Mouse (Mus musculus) neural tube, embryonic 12.5 days (tissue): Measurements from ENCODE around the gene Arl6ip1. TPM values are rescaled to one million over a fixed set of nuclear protein-coding genes. Genes with fewer than 3 reads are reported as not detected.
A peak's percentile ranks its signal among the peaks of the same experiment; 100 is the strongest.
"Not testable (repeated sequence)": the region's sequence is repeated elsewhere in the genome, so short reads cannot be mapped to it uniquely, and the experiment has no call there.

Experiments used
- ATAC-seq: fragments of 200-750 bp; cut with Nextera tagmentation; 2 replicates; pipeline ENCODE4 v1.8.0; 2017; ENCODE audit warnings: low read depth, mild to moderate bottlenecking, moderate TSS enrichment, moderate library complexity; ENCODE audit not compliant: low FRiP score
- H3K27ac ChIP-seq: fragments of 300-500 bp; sonication (generic); 2 replicates; pipeline ENCODE4 v1.5.1; 2016
- H3K27me3 ChIP-seq: fragments of 300-500 bp; sonication (generic); replicated peaks from 2 replicates; pipeline ENCODE4 v1.6.1; 2016; ENCODE audit warnings: mild to moderate bottlenecking
- H3K36me3 ChIP-seq: fragments of 300-500 bp; sonication (generic); 2 replicates; pipeline ENCODE4 v1.6.1; 2016; ENCODE audit warnings: mild to moderate bottlenecking
- H3K4me1 ChIP-seq: fragments of 300-500 bp; sonication (generic); 2 replicates; pipeline ENCODE4 v1.6.1; 2016
- H3K4me2 ChIP-seq: fragments of 300-500 bp; sonication (generic); replicated peaks from 2 replicates; pipeline ENCODE4 v1.6.1; 2016; ENCODE audit warnings: mild to moderate bottlenecking
- H3K4me3 ChIP-seq: fragments of 300-500 bp; sonication (generic); 2 replicates; pipeline ENCODE4 v1.5.1; 2016
- H3K9ac ChIP-seq: fragments of 300-500 bp; sonication (generic); 2 replicates; pipeline ENCODE4 v1.6.1; 2016; ENCODE audit warnings: mild to moderate bottlenecking
- H3K9me3 ChIP-seq: fragments of 300-500 bp; sonication (generic); 2 replicates; pipeline ENCODE4 v1.6.1; 2016; ENCODE audit warnings: mild to moderate bottlenecking
- WGBS: fragments of 180-500 bp; shearing (Covaris S2); methylation state at CpG from one replicate; pipeline ENCODE4 v1.1.7; 2016; 5-methylcytosine and 5-hydroxymethylcytosine counted together
- polyA plus RNA-seq: library from polyadenylated mRNA; unstranded; fragments of >200 nt; fragmentation: Nextera tagmentation; extraction: Ambion mirVana; gene quantifications from 2 replicates; pipeline ENCODE4 v1.2.1, GENCODE M21; 2016

Arl6ip1 gene
- polyA plus RNA-seq, result 389 and 484 TPM in 2 replicates

DNA sequence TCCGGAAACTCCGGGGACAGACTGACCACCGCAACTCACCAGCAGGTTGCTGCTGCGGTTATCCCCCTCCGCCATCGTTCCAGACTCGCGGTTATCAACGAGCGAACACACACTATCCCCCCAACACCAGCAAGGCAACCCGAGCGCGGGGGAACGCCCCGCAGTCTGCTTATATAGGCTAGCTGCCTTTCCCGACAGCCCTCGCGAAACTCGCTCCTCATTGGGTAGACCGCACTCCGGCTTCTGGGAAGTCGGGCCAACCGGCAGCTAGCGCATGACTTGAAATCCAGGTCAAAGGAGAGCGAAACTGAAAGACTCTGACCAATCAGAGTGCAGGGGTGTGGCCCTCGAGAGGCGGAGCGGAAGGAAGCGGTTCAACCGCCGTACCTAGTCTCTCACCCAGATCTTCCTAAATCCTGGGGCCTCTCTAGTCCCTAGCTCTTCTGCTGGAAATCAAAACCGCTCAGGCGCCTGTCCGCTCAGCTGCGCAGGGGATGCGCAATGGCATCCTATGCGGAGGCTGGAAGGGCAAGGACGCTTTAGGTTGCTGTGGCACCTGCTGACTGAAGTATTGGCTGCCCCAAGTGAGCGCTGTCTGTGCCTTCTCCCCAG is at the start of gene Arl6ip1:
TSS of gene Arl6ip1 (minus strand) at position 233 of the 612 bp plus-strand sequence.
- ATAC-seq, result peak; percentile 99
- Histone ChIP-seq H3K27ac (peak within 1 kb of the TSS; percentile 68; the same call in 1 of the 2 replicates), H3K36me3 (peaks cover 11% of the 10 kb centered on the region), H3K4me1 (peaks cover 21% of the 10 kb centered on the region), H3K9me3 (no peaks in the 10 kb centered on the region), H3K4me2 (peak within 1 kb of the TSS; percentile 68), H3K27me3 (no peaks in the 10 kb centered on the region), H3K4me3 (peak within 1 kb of the TSS; percentile 82), H3K9ac (peak within 1 kb of the TSS; percentile 84)
- under 1% methylated on average over 39 of the region's 39 CpGs for WGBS

GRCm38 (mm10) chr7:118175821-118176355 is 46.4 kb upstream of the Arl6ip1 start:
- Histone ChIP-seq H3K4me1 (no peaks in the 10 kb centered on the region), H3K36me3 (peaks cover 42% of the 10 kb centered on the region), H3K9ac (no peak overlapping the region), H3K4me3 (no peak overlapping the region), H3K27me3 (no peaks in the 10 kb centered on the region), H3K27ac (no peak overlapping the region), H3K4me2 (no peak overlapping the region), H3K9me3 (no peaks in the 10 kb centered on the region)
- no peak for ATAC-seq
- 92% methylated on average over 1 of the region's 1 CpGs for WGBS

DNA sequence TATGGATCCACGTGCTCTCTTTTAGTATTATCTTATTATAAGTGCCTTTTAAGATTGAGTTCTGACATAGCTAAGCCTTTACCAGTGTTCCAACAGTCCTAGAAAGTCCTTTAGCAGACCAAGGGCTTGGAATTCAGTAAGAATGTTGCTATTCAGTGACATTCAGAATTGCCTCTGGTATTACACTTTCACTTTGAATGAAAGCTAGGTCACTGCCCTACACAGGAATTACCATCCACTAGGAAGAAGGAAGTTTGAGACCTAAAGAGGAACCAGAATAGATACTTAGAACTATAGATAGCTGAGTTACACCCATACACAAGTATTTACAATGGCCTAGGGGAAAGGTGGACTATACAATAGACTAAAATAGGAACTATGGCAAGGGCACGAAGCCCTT is 40.7 kb upstream of the Arl6ip1 start:
- H3K4me2 ChIP-seq, ATAC-seq, H3K27me3 ChIP-seq, H3K4me1 ChIP-seq, H3K27ac ChIP-seq, H3K4me3 ChIP-seq, H3K9me3 ChIP-seq, H3K9ac ChIP-seq: not testable (repeated sequence)
- WGBS, result 93% methylated on average over 2 of the region's 2 CpGs
- peaks cover 61% of the 10 kb centered on the region for H3K36me3 ChIP-seq

DNA sequence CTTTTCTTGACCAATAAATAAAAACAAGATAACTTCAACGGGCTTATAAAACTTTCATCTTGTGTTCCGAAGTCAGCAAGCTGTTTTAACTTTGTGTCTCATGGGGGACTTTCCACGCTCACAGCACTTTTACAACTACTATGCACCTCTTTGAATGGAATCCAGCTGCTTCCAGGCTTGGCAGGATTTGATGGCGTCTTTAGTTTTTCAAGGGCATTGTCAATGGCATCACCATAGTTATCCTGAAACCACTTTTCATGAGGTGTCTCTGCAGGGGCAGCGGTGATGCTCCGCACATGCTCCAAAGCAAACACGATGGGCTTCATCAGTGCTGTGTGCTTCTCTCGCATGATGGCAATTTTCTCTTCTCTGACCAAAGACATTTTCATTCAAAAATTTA is 33.5 kb upstream of the Arl6ip1 start:
- no peaks in the 10 kb centered on the region for H3K9me3 ChIP-seq
- H3K36me3 ChIP-seq, result peaks cover 38% of the 10 kb centered on the region
- H3K27me3 ChIP-seq, result no peaks in the 10 kb centered on the region
- H3K9ac ChIP-seq, result no peak overlapping the region
- WGBS, result 82% methylated on average over 8 of the region's 8 CpGs
- H3K4me2 ChIP-seq, result no peak overlapping the region
- no peak overlapping the region for H3K4me3 ChIP-seq
- H3K4me1 ChIP-seq, result no peaks in the 10 kb centered on the region
- H3K27ac ChIP-seq, result no peak overlapping the region
- no peak for ATAC-seq

DNA sequence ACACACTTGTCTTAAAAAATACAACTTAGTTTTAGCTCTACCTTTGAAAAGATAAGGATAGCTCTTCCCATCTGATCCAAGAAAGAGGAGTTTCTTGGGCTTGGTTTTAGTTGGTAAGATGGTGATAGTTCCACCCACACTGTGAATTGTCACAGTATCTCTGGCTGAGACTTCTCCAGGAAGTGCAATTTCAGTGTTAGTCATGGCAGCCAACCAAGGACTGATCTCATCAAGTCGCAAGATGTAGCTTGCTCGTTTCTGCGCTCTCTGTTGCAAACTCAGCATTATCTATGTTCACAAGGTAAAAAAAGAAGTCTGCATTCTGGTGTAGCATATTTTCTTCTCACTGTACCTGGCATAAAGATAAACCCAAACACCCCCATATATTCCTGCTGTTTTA is 30.7 kb upstream of the Arl6ip1 start:
- no peak for ATAC-seq
- Histone ChIP-seq H3K4me3 (no peak overlapping the region), H3K4me2 (no peak overlapping the region), H3K9ac (no peak overlapping the region), H3K27ac (no peak overlapping the region), H3K27me3 (no peaks in the 10 kb centered on the region), H3K9me3 (no peaks in the 10 kb centered on the region), H3K4me1 (no peaks in the 10 kb centered on the region), H3K36me3 (peaks cover 35% of the 10 kb centered on the region)
- WGBS, result 97% methylated on average over 3 of the region's 3 CpGs

- H3K27me3 ChIP-seq, result no peaks in the 10 kb centered on the region
- H3K4me1 ChIP-seq, result no peaks in the 10 kb centered on the region
- H3K27ac ChIP-seq, result no peak overlapping the region
- H3K4me2 ChIP-seq, result no peak overlapping the region
- no peak overlapping the region for H3K9ac ChIP-seq
- 97% methylated on average over 7 of the region's 7 CpGs for WGBS
- H3K9me3 ChIP-seq, result no peaks in the 10 kb centered on the region
- no peak for ATAC-seq
- peaks cover 61% of the 10 kb centered on the region for H3K36me3 ChIP-seq
- H3K4me3 ChIP-seq, result no peak overlapping the region
Observed at GRCm38 (mm10) chr7:118156461-118156860, 27.0 kb upstream of the Arl6ip1 start.

DNA sequence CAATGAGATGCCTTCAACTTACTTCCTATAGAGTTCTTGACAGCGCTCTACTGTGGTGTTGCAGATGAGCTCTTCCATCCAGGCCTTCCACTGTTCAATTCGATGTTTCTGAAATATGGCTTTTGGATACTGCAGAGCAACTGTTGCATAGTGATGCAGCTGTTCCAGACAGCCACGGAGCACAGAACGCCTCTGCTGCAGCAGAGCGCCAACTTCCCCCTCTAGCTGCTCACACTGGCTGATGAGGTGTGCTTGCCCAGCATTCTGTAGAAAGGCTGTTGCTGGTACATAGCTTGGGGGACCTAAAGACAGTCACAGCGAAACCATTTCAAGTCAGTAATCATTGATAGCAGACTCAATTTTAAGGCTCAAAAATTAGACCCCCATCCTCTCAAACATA is 24.7 kb upstream of the Arl6ip1 start:
- Histone ChIP-seq H3K9ac (no peak overlapping the region), H3K27ac (no peak overlapping the region), H3K4me2 (no peak overlapping the region), H3K4me1 (no peaks in the 10 kb centered on the region), H3K36me3 (peaks cover 59% of the 10 kb centered on the region), H3K4me3 (no peak overlapping the region), H3K9me3 (no peaks in the 10 kb centered on the region), H3K27me3 (no peaks in the 10 kb centered on the region)
- WGBS, result 96% methylated on average over 6 of the region's 6 CpGs
- no peak for ATAC-seq

DNA sequence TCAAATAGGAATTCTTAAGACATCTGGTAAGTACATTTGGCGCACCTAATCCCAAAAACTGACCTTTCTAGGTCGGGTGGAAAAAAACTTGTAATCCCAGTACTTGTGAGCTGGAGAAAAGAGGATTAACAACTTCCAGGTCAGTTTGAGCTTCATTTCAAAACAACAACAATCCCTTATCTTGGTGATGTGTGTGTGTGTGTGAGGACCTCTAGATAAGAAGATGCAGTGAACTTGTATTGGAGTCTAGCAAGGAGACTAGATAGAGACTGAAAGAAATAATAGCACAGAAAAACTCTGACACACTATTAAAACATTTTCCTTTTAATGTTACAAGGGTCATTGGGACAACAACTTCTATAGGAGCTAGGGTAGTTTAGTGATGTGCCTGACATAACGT is 14.1 kb upstream of the Arl6ip1 start:
- Histone ChIP-seq H3K36me3 (peaks cover 56% of the 10 kb centered on the region), H3K4me2 (no peak overlapping the region), H3K4me1 (no peaks in the 10 kb centered on the region), H3K9ac (no peak overlapping the region), H3K9me3 (no peaks in the 10 kb centered on the region), H3K4me3 (no peak overlapping the region), H3K27me3 (no peaks in the 10 kb centered on the region), H3K27ac (no peak overlapping the region)
- 91% methylated on average over 3 of the region's 3 CpGs for WGBS
- no peak for ATAC-seq

GRCm38 (mm10) chr7:118143123-118143522 is 13.7 kb upstream of the Arl6ip1 start:
- 92% methylated on average over 4 of the region's 4 CpGs for WGBS

DNA sequence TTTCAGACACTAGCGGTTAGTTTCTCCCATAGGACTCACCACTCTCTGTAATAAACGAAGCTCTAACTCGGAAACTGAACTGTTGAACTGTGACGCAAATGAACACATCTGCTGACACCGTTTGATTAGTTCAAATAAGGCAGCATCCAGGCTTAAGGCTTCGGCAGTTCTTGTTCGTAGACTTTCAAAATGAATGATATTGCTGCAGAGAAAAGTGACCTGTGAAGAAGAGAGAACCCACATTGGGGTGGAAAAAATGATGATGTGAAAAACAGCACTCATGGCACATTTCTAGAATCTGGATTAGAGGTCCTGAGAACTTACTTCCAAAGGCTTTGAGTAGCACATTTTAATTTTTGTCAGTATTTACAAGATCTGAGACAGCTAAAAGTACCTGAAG is 11.8 kb upstream of the Arl6ip1 start:
- Histone ChIP-seq H3K9ac (no peak overlapping the region), H3K27me3 (no peaks in the 10 kb centered on the region), H3K27ac (no peak overlapping the region), H3K4me3 (no peak overlapping the region), H3K36me3 (peaks cover 63% of the 10 kb centered on the region), H3K4me1 (no peaks in the 10 kb centered on the region), H3K4me2 (no peak overlapping the region), H3K9me3 (no peaks in the 10 kb centered on the region)
- WGBS, result 93% methylated on average over 7 of the region's 7 CpGs
- no peak for ATAC-seq

More at GRCm38 (mm10) chr7:118143123-118143522, 13.7 kb upstream of the Arl6ip1 start:
- Histone ChIP-seq H3K9me3 (no peaks in the 10 kb centered on the region), H3K4me2 (no peak overlapping the region), H3K36me3 (peaks cover 53% of the 10 kb centered on the region), H3K9ac (no peak overlapping the region), H3K27ac (no peak overlapping the region), H3K4me3 (no peak overlapping the region), H3K4me1 (no peaks in the 10 kb centered on the region), H3K27me3 (no peaks in the 10 kb centered on the region)
- no peak for ATAC-seq

GRCm38 (mm10) chr7:118135128-118135527 is 5.7 kb upstream of the Arl6ip1 start:
- Histone ChIP-seq H3K4me1 (no peaks in the 10 kb centered on the region), H3K4me2 (no peak overlapping the region), H3K9ac (no peak overlapping the region), H3K27ac (no peak overlapping the region), H3K9me3 (no peaks in the 10 kb centered on the region), H3K4me3 (no peak overlapping the region), H3K36me3 (peaks cover 47% of the 10 kb centered on the region), H3K27me3 (no peaks in the 10 kb centered on the region)
- 79% methylated on average over 11 of the region's 11 CpGs for WGBS
- no peak for ATAC-seq

DNA sequence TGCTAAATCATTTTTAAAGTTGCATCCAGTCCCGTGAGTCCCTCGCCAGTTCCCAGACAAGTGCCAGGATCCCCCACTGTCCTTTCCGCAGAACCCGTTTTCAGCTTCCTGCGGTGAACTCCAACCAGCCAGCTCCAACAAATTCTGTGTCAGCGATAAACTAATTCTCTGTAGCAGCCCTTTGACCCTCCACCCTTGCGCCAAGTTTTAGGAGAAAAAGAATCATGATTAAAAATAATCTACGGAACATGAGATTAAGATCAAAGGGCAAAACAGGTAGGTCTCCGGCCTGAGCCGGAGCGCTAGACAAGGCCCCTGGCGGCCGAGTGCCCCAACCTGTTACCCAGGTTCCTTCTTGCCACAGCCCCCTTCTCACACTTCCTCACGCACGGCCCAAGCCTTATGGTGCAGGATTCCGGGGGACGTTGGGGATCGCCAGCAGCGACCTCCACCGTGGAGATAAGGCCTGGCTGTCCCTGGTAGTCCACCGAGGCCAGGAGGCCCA is 485 bp downstream of the Arl6ip1 start:
- peak overlapping the region; percentile 68 for H3K4me2 ChIP-seq
- H3K9me3 ChIP-seq, result no peaks in the 10 kb centered on the region
- H3K36me3 ChIP-seq, result peaks cover 15% of the 10 kb centered on the region
- H3K4me1 ChIP-seq, result peaks cover 21% of the 10 kb centered on the region
- peak overlapping the region; percentile 82 for H3K4me3 ChIP-seq
- peak overlapping the region; percentile 68; the same call in 1 of the 2 replicates for H3K27ac ChIP-seq
- peak; percentile 81 for ATAC-seq
- H3K9ac ChIP-seq, result peak overlapping the region; percentile 84
- 0% methylated on average over 21 of the region's 21 CpGs for WGBS
- H3K27me3 ChIP-seq, result no peaks in the 10 kb centered on the region
